Mouse (Mus musculus) embryonic fibroblast, embryonic 13.5 days (primary cell): Measurements from ENCODE around the gene Exoc6b. TPM values are rescaled to one million over a fixed set of nuclear protein-coding genes. Genes with fewer than 3 reads are reported as not detected.

Source experiments
- H3K27ac ChIP-seq: 2 replicates; pipeline ENCODE4 v1.5.1; 2012; ENCODE audit warnings: low read length, control low read depth, inconsistent platforms; ENCODE audit not compliant: insufficient read depth
- H3K4me1 ChIP-seq: 2 replicates; pipeline ENCODE4 v1.6.1; 2011; ENCODE audit warnings: low read length; ENCODE audit not compliant: control insufficient read depth, insufficient read depth
- H3K4me3 ChIP-seq: 2 replicates; pipeline ENCODE4 v1.5.1; 2011; ENCODE audit warnings: mild to moderate bottlenecking, control low read depth, low read length; ENCODE audit not compliant: insufficient read depth
- CTCF ChIP-seq: IDR thresholded peaks from 2 replicates; pipeline ENCODE4 v1.5.1; 2011; ENCODE audit warnings: mild to moderate bottlenecking, control low read depth, low read length, moderate library complexity, borderline replicate concordance; ENCODE audit not compliant: insufficient read depth
- POLR2A ChIP-seq: IDR thresholded peaks from 2 replicates; pipeline ENCODE4 v1.6.1; 2011; ENCODE audit warnings: low read depth, mild to moderate bottlenecking, control low read depth, low read length, moderate library complexity
- polyA plus RNA-seq: library from polyadenylated mRNA; stranded (reverse); fragments of >200 nt; gene quantifications from 2 replicates; pipeline ENCODE4 v1.2.4, GENCODE M21; 2011; ENCODE audit warnings: low read depth; ENCODE audit not compliant: missing spikeins, insufficient read length

Gene Exoc6b
- polyA plus RNA-seq, 1 experiment = 34.0 TPM

DNA sequence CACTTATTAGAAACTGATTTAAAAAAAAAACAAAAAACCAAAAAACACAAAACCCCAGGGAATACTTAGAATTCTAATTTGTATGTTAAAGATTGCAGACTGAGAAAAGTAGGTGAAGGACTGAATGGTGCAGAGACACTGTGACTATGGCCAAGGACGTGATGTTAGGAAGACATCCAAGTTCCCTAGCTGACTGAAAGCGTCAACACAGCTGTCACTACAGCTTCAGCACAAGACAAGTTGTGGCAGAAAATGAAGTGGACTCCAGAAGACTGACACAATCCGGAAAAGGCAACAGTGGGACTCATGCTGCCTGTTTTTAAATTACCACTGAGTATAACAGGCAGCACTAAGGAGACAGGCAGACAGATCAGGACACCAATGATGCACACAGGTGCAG is 417.4 kb downstream of the Exoc6b start:
- TF ChIP-seq POLR2A (no peak), CTCF (no peak)
- no peak overlapping the region for H3K4me3 ChIP-seq
- H3K4me1 ChIP-seq = no peaks in the 10 kb centered on the region
- H3K27ac ChIP-seq = no peak overlapping the region

DNA sequence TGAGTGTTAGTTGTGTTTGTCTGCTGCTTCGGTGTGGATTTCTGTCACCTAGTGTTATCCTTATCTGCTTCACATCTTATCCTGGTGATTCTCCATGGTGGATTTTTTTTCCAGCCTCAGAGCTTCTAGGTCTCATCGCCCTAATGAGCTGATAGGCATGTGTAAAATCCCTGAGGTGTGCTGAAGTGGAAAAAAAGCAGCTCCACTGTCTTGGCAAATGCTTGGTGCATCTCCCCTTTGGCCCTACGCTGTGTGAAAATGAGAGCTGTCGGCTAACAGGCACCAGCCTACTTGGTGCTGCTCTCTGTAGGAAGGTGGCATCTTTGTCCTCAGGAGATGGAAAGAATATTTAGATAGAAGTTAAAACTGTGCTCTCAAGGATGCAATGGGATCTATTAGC is 422.1 kb downstream of the Exoc6b start:
- TF ChIP-seq POLR2A = no peak
- TF ChIP-seq CTCF = no peak
- Histone ChIP-seq H3K4me1 (no peaks in the 10 kb centered on the region; the same call in 1 of the 2 replicates), H3K27ac (no peak overlapping the region), H3K4me3 (no peak overlapping the region)

DNA sequence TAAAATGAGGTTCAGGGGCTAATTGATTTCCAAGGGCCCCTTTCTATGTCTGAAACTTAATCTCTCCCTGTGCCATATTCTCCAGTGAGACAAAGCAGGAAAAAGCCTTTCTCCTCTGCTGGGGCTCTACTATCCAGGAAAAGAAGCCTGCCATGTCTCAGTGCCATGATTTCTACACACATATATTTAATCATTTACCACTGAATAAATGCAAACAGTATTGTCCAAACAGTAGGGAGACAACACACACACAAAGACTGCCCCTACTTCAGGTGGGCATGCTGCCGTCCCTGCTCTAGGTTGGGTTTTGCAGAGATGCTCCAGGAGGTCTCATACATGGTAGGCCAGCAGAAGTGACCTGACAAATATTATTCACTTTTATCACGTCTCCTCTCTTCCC is 422.6 kb downstream of the Exoc6b start:
- Histone ChIP-seq H3K4me1 (no peaks in the 10 kb centered on the region; the same call in 1 of the 2 replicates), H3K27ac (no peak overlapping the region), H3K4me3 (no peak overlapping the region)
- TF ChIP-seq CTCF (no peak), POLR2A (no peak)

DNA sequence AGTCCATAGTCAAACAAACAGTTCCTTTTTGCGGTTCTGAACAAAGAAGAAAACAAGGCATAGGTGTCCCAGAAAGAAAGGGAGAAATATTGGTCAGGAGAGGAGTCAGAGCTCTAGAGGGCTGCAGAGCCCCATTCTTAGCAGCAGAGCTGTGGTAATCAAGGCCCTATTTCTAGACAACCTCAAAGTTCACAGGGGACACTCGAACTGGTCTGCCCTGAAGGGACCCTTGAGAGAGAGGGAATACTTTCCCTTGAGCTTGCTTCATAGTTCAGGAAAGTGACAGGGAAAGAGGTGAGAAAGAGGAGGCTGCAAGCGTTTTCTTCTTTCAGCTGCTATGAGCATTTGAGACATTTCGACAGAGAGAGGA is 428.3 kb downstream of the Exoc6b start:
- TF ChIP-seq POLR2A = no peak
- TF ChIP-seq CTCF = no peak
- H3K27ac ChIP-seq = no peak overlapping the region

DNA sequence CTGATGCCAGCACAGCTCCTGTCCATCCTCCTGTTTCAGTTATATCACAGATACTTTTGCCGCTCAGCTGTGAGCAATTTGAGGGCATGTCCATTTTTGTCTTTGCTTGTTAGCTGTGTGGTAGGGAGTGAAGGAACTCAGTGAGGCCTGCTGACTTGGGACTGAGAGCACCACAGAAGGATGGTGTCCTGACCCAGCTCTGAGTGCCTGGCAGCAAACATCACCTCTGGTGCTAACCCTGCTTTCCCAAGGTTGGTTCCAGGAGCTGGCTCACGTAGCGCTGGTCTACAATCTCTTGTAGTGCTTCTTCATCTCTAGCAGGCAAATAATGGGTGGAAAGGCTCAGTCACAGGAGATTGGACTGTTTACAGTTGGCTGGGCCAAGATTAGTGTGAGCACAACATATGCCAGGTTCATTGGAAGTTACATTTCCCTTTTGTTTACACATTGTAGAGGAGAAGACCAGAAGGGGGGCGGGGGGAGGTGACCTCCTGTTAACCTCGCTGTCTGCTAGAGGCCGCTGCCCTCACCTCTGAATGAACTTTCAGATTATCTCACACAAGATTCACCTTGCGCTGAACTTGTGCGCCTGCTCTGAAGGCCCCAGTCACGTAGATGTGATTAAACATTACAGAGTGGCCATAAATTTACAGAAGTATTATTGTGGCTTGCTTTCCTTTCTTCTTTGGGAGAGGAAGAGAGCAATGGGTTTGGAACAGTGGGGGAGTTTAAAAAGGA is 428.8 kb downstream of the Exoc6b start:
- no peak overlapping the region for H3K4me3 ChIP-seq
- H3K27ac ChIP-seq = no peak overlapping the region
- TF ChIP-seq CTCF (no peak), POLR2A (no peak)

More for the DNA sequence above, 428.3 kb downstream of the Exoc6b start:
- no peak overlapping the region for H3K4me3 ChIP-seq
- no peaks in the 10 kb centered on the region for H3K4me1 ChIP-seq

DNA sequence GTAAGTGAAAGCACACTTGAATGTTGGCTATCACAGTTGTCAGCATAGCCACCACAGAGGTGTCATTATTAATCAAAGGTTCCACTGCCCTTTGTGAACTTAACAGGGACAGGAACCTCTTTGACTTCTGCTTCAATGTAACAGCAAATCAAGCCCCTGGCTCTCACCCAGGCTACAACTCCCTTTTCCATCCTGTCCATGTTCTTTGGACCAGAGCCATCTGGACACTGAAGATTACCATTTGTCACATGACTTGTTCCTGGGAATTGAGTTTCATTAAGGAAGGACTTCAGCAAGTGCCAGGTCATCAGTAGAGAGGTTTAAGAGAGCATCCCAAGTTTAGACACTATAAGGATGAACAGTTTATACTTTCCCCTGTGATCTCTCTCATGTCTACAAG is 431.1 kb downstream of the Exoc6b start:
- Histone ChIP-seq H3K4me1 (no peaks in the 10 kb centered on the region), H3K27ac (no peak overlapping the region), H3K4me3 (no peak overlapping the region)
- no peak for TF ChIP-seq CTCF
- TF ChIP-seq POLR2A = no peak

More for the DNA sequence above, 428.8 kb downstream of the Exoc6b start:
- H3K4me1 ChIP-seq = no peaks in the 10 kb centered on the region

DNA sequence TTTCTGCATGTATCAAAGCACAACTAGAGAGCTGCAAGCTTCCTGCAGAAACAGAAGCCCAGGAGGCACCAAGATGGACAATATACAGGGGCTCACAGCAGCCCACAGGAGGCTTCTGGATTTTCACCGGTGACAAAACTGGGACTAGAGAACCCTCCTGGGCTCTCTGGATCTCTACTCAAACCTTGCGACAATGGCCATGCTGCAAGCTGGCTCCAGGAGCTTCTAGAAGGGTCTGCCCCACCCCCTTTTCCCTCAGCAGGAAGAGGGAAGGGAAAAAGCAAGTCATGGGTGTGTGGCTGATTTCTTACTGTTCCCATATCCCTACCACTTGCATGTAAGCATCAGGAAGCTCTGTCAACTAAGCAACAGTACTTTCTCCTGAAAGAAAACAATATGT is 437.7 kb downstream of the Exoc6b start:
- TF ChIP-seq CTCF (no peak), POLR2A (no peak)
- Histone ChIP-seq H3K4me1 (no peaks in the 10 kb centered on the region), H3K27ac (no peak overlapping the region), H3K4me3 (no peak overlapping the region)

DNA sequence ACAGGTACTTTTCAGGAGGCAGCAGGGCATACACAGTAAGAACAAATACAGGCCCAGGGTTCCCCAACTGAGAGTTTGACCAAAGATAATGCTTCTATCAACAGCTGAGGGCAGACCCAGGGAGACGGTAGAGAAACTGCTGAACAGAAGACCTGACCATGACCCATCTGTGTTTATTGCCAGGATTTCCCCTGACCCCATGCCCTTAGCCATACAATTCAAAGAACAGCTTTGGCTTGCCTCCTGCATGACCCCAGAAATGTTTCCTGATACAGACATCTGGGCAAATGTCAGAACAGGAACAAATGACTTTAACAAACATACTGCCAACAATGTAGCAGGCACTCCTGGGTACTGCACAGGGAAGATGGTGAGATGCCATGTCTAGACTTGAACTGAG is 439.0 kb downstream of the Exoc6b start:
- TF ChIP-seq POLR2A (no peak), CTCF (no peak)
- Histone ChIP-seq H3K4me3 (no peak overlapping the region), H3K27ac (no peak overlapping the region), H3K4me1 (no peaks in the 10 kb centered on the region)

DNA sequence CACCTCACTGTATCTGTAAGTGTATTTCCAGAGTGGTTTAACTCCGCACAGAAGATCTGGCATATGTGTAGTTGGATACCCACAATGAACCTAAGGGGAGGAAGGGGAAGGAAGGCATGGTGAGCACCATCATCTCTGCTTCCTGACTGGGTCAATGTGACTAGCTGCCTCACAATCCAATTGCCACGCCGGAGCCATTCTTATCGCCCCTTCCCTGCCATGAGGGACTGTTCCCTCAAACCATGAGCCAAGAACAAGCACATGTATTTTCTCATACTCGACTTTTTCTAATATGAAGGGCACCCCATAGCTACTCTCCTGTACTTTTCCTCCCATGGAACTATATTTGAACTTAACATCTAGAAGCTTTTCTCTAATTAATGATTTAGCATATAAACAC is 440.5 kb downstream of the Exoc6b start:
- H3K4me1 ChIP-seq = no peaks in the 10 kb centered on the region
- H3K27ac ChIP-seq = no peak overlapping the region
- H3K4me3 ChIP-seq = no peak overlapping the region
- TF ChIP-seq POLR2A (no peak), CTCF (no peak)

DNA sequence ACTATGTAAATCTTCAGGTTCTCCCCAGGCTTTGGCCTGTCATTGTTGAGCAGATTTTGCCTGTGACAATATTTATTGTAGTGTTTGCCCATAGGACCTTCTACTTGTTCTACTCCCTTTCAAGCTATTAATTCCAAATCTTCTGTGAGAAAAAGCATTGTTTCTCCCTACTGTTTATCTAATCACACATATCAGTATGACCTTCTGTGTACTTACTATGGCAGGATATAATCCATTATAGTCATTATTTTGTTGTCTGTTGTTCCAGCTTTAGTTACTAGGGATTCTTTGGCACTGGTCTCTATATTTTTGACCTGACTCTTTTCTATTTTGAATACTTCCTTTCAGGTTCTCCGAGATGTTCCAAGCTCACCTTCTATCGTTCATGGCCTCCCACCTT is 442.9 kb downstream of the Exoc6b start:
- no peak for TF ChIP-seq POLR2A
- no peak for TF ChIP-seq CTCF
- H3K4me3 ChIP-seq = no peak overlapping the region
- H3K4me1 ChIP-seq = no peaks in the 10 kb centered on the region
- H3K27ac ChIP-seq = no peak overlapping the region

DNA sequence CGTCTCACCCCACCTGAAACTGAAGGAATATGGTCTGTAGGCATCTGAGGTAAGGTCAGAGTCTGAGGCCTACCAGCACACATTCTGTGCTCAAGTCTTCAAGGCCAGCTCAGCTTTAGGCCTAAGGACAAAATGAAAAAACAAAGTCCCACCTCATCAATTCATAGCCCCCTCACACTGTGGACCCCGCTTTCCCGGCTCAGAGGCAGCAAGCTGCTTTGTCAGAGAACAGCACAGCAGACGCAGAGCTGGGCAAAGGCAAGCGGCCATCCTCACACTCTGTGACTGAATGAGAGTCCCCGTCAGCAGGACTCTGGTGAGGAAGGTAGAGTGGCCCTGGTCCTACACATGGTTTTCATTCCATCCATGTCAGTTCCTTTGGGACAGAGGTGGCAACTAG is 450.1 kb downstream of the Exoc6b start:
- Histone ChIP-seq H3K4me1 (no peaks in the 10 kb centered on the region), H3K27ac (no peak overlapping the region), H3K4me3 (no peak overlapping the region)
- TF ChIP-seq CTCF (no peak), POLR2A (no peak)
